Mouse (Mus musculus): ENCODE data around the gene H2-M5.

- no peak for TF ChIP-seq ZC3H11A (IDR thresholded peaks at IDR 0.05; ENCODE audit: borderline replicate concordance, low read depth, low read length)
- no peak for TF ChIP-seq MAFK (IDR thresholded peaks at IDR 0.05; ENCODE audit: insufficient read depth, low read depth, low read length)
- TF ChIP-seq HCFC1 (IDR thresholded peaks at IDR 0.05; ENCODE audit: borderline replicate concordance, insufficient read depth, low read length), result no peak
Observed at GRCm38 (mm10) chr17:36970316-36970890, 18.9 kb downstream of the H2-M5 start.
